ENCODE assay signal across 8 mouse cellular contexts in genomic region chr19:4810309-4810708, GRCm38 (mm10). TPM values are rescaled to one million over a fixed set of nuclear protein-coding genes. Genes with fewer than 3 reads are reported as not detected.
DNase-seq lines count a peak whose midpoint lies in the region; ATAC-seq lines count a peak whose summit lies in the region.

No protein-coding gene starts in this region.

- H3K4me3 ChIP-seq in kidney, embryonic 14.5 days (ENCODE audit: low read length): peak overlapping the region; percentile 96
- peak overlapping the region; percentile 87 for H3K4me3 ChIP-seq in hindbrain, embryonic 13.5 days
- peak overlapping the region; percentile 75 for H3K4me3 ChIP-seq in midbrain, embryonic 15.5 days

- H3K27ac ChIP-seq in kidney, embryonic 14.5 days (ENCODE audit: low read depth, low read length): no peak overlapping the region
- H3K27ac ChIP-seq in hindbrain, embryonic 13.5 days: peak overlapping the region; percentile 95
- peak overlapping the region; percentile 92 for H3K27ac ChIP-seq in midbrain, embryonic 15.5 days

- no peak for ATAC-seq in kidney, embryonic 14.5 days (ENCODE audit: low FRiP score, low TSS enrichment)
- no peak for ATAC-seq in hindbrain, embryonic 13.5 days (ENCODE audit: low FRiP score)
- no peak for ATAC-seq in midbrain, embryonic 15.5 days (replicated peaks)

- H3K4me2 ChIP-seq in kidney, embryonic 14.5 days (replicated peaks; ENCODE audit: low read depth, low read length): peak overlapping the region; percentile 77
- peak overlapping the region; percentile 96 for H3K4me2 ChIP-seq in hindbrain, embryonic 13.5 days
- H3K4me2 ChIP-seq in midbrain, embryonic 15.5 days: peak overlapping the region; percentile 94

- peak overlapping the region; percentile 82 for H3K9ac ChIP-seq in kidney, embryonic 14.5 days (ENCODE audit: low read depth, low read length)
- H3K9ac ChIP-seq in hindbrain, embryonic 13.5 days: peak overlapping the region; percentile 76
- H3K9ac ChIP-seq in midbrain, embryonic 15.5 days: peak overlapping the region; percentile 59

- H3K27me3 ChIP-seq in kidney, embryonic 14.5 days (ENCODE audit: control insufficient read depth, insufficient read depth, low read length): no peaks in the 10 kb centered on the region
- no peaks in the 10 kb centered on the region for H3K27me3 ChIP-seq in hindbrain, embryonic 13.5 days
- H3K27me3 ChIP-seq in midbrain, embryonic 15.5 days (replicated peaks): no peaks in the 10 kb centered on the region

- no peaks in the 10 kb centered on the region for H3K9me3 ChIP-seq in kidney, embryonic 14.5 days (ENCODE audit: control insufficient read depth, low read length)
- H3K9me3 ChIP-seq in hindbrain, embryonic 13.5 days: 0 out of 2 replicates have a peak, but pooled peaks cover under 1% of the 10 kb centered on the region
- no peaks in the 10 kb centered on the region for H3K9me3 ChIP-seq in midbrain, embryonic 15.5 days

- whole genome bisulfite sequencing in kidney, embryonic 14.5 days: under 1% methylated on average over 14 of the region's 14 CpGs
- whole genome bisulfite sequencing in hindbrain, embryonic 13.5 days: 0% methylated on average over 14 of the region's 14 CpGs
- 1% methylated on average over 14 of the region's 14 CpGs for WGBS in midbrain, embryonic 15.5 days

- no peak for DNase-seq in kidney, postnatal 25 days
- DNase-seq in ZHBTc4 (ENCODE audit: low read depth, low spot score): peak; percentile 97
- DNase-seq in adrenal gland, adult 2 months: no peak
- DNase-seq in frontal cortex, postnatal 36 days (ENCODE audit: low spot score in 2 of 2): no peak
- no peak for DNase-seq in kidney, postnatal 36 days

- H3K4me1 ChIP-seq in kidney, embryonic 14.5 days (ENCODE audit: control insufficient read depth, insufficient read depth, low read length): peaks cover 21% of the 10 kb centered on the region
- peaks cover 37% of the 10 kb centered on the region for H3K4me1 ChIP-seq in hindbrain, embryonic 13.5 days (replicated peaks)
- peaks cover 29% of the 10 kb centered on the region for H3K4me1 ChIP-seq in midbrain, embryonic 15.5 days

- H3K36me3 ChIP-seq in kidney, embryonic 14.5 days (ENCODE audit: control insufficient read depth, insufficient read depth, low read length): no peaks in the 10 kb centered on the region
- H3K36me3 ChIP-seq in hindbrain, embryonic 13.5 days: no peaks in the 10 kb centered on the region
- no peaks in the 10 kb centered on the region for H3K36me3 ChIP-seq in midbrain, embryonic 15.5 days (replicated peaks)

RNA-seq across cellular contexts. Expression of gene Gm21992, which starts 1.1 kb away (rescaled TPM):
- 30.6 and 41.2 TPM in 2 replicates for polyA plus RNA-seq in kidney, embryonic 14.5 days (2014; fragmentation: Nextera tagmentation; extraction: Ambion mirVana)
- 32.3 and 35.3 TPM in 2 replicates for polyA plus RNA-seq in hindbrain, embryonic 13.5 days (2015; fragmentation: Nextera tagmentation; extraction: Ambion mirVana)
- polyA plus RNA-seq in midbrain, embryonic 15.5 days (2015; fragmentation: Nextera tagmentation; extraction: Ambion mirVana): 17.0 and 19.5 TPM in 2 replicates
- total RNA-seq in adrenal gland, adult 2 months (2021): 10 to 100 TPM; 15.3 to 25.3 TPM
- polyA plus RNA-seq in adrenal gland, adult 2 months (2012; rRNA removed): 24.1 and 31.9 TPM in 2 replicates

RNA-seq across cellular contexts. Expression of gene Rbm14, which starts 1.1 kb away (rescaled TPM):
- 71.4 and 102 TPM in 2 replicates for polyA plus RNA-seq in kidney, embryonic 14.5 days (2014; fragmentation: Nextera tagmentation; extraction: Ambion mirVana)
- 66.8 and 67.5 TPM in 2 replicates for polyA plus RNA-seq in hindbrain, embryonic 13.5 days (2015; fragmentation: Nextera tagmentation; extraction: Ambion mirVana)
- 69.3 and 72.8 TPM in 2 replicates for polyA plus RNA-seq in midbrain, embryonic 15.5 days (2015; fragmentation: Nextera tagmentation; extraction: Ambion mirVana)
- 10 to 100 TPM; 37.9 to 45.9 TPM for total RNA-seq in adrenal gland, adult 2 months (2021)
- 83.4 and 97.2 TPM in 2 replicates for polyA plus RNA-seq in adrenal gland, adult 2 months (2012; rRNA removed)

RNA-seq across cellular contexts. Expression of gene Rbm4, which starts 16.6 kb away (rescaled TPM):
- 64.7 and 69.6 TPM in 2 replicates for polyA plus RNA-seq in kidney, embryonic 14.5 days (2014; fragmentation: Nextera tagmentation; extraction: Ambion mirVana)
- polyA plus RNA-seq in hindbrain, embryonic 13.5 days (2015; fragmentation: Nextera tagmentation; extraction: Ambion mirVana): 97.3 and 97.5 TPM in 2 replicates
- 98.0 and 98.6 TPM in 2 replicates for polyA plus RNA-seq in midbrain, embryonic 15.5 days (2015; fragmentation: Nextera tagmentation; extraction: Ambion mirVana)
- total RNA-seq in adrenal gland, adult 2 months (2021): 10 to 100 TPM; 50.2 to 72.7 TPM
- 11.8 and 14.7 TPM in 2 replicates for polyA plus RNA-seq in adrenal gland, adult 2 months (2012; rRNA removed)

RNA-seq across cellular contexts. Expression of gene Ccs, which starts 28.8 kb away (rescaled TPM):
- 53.5 and 57.4 TPM in 2 replicates for polyA plus RNA-seq in kidney, embryonic 14.5 days (2014; fragmentation: Nextera tagmentation; extraction: Ambion mirVana)
- polyA plus RNA-seq in hindbrain, embryonic 13.5 days (2015; fragmentation: Nextera tagmentation; extraction: Ambion mirVana): 44.9 and 47.4 TPM in 2 replicates
- polyA plus RNA-seq in midbrain, embryonic 15.5 days (2015; fragmentation: Nextera tagmentation; extraction: Ambion mirVana): 43.9 and 44.1 TPM in 2 replicates
- total RNA-seq in adrenal gland, adult 2 months (2021): 100 to 1,000 TPM in 1 of 2 experiments, 10 to 100 TPM in 1; 63.8 to 107 TPM
- 79.1 and 102 TPM in 2 replicates for polyA plus RNA-seq in adrenal gland, adult 2 months (2012; rRNA removed)

RNA-seq across cellular contexts. Expression of gene Ccdc87, which starts 28.9 kb away (rescaled TPM):
- polyA plus RNA-seq in kidney, embryonic 14.5 days (2014; fragmentation: Nextera tagmentation; extraction: Ambion mirVana): not detected in 2 replicates
- 0.43 and 0.49 TPM in 2 replicates for polyA plus RNA-seq in hindbrain, embryonic 13.5 days (2015; fragmentation: Nextera tagmentation; extraction: Ambion mirVana)
- polyA plus RNA-seq in midbrain, embryonic 15.5 days (2015; fragmentation: Nextera tagmentation; extraction: Ambion mirVana): 0.74 and 0.83 TPM in 2 replicates
- under 1 TPM; 0.17 to 0.20 TPM for total RNA-seq in adrenal gland, adult 2 months (2021)
- polyA plus RNA-seq in adrenal gland, adult 2 months (2012; rRNA removed): 0.09 TPM in 1 of 2 replicates, not detected in the other
